Mouse (Mus musculus) layer of hippocampus, adult 2 months (tissue): ENCODE measurements around the gene Duoxa1. TPM values are rescaled to one million over a fixed set of nuclear protein-coding genes. Genes with fewer than 3 reads are reported as not detected.
A peak's percentile ranks its signal among the peaks of the same experiment; 100 is the strongest.

Experiments
- DNase-seq, 2 experiments: peaks; one replicate each; pipeline ENCODE4 v3.0.0; 2022; ENCODE audit warnings: low spot score in 2 of 2
- H3K27ac ChIP-seq: fragments of 200-600 bp; 2 replicates; pipeline ENCODE4 v1.8.1; 2022
- H3K4me3 ChIP-seq: fragments of 200-600 bp; 2 replicates; pipeline ENCODE4 v1.8.1; 2022; ENCODE audit warnings: mild to moderate bottlenecking
- CTCF ChIP-seq: fragments of 200-600 bp; conservative IDR thresholded peaks from 2 replicates; pipeline ENCODE4 v1.8.1; 2022; ENCODE audit warnings: antibody characterized with exemption, mild to moderate bottlenecking, moderate library complexity
- total RNA-seq, 2 experiments: library from RNA; stranded (reverse); gene quantifications; 2 replicates each; pipeline ENCODE4 v1.2.3; 2021

Gene Duoxa1
- total RNA-seq, 2 experiments from 2014 or later, result not detected

GRCm38 (mm10) chr2:122317384-122317783, 3.9 kb upstream of the Duoxa1 start:
- no peak for DNase-seq
- Histone ChIP-seq H3K4me3 (no peak overlapping the region), H3K27ac (no peak overlapping the region)
- TF ChIP-seq CTCF, result no peak

GRCm38 (mm10) chr2:122315372-122315771, 1.8 kb upstream of the Duoxa1 start, which contains the start of gene Duox1:
Gene Duox1, plus strand, starts transcription at chr2:122315672.
- no peak within 1 kb of the TSS for H3K4me3 ChIP-seq
- TF ChIP-seq CTCF, result no peak
- no peak for DNase-seq
- H3K27ac ChIP-seq, result no peak within 1 kb of the TSS

DNA sequence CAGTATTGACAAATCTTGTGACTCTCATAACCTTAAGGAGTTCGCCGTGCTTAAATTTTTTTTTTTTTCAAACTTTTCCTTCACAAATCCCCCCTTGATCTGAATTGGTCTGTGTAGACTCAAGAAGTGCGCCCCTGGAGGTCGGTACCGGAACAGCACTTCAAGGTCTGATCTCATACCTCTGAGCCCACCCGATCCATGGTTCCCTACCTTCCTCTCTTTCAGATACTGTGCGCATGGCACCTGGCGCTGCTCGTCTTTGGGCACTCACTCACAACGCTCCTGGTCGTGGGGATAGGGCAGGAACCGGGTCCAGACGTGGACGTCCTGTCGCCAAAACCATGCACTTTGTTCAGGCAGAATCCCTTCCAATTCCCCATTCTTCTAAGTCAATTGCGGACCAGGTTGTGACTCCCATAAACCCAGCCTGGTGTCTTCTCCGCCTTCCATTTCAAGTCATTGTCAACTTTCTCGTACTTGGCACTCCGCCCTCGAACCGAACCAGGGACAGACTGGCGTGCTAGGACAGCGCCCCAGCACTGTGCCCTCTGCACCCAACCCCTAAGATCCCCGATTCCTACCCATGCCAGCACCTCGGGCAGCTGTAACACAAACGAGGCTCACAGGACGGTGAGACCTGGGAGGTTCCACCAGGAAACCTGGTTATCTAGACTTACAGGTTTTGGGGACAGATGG, 660 bp downstream of the Duoxa1 start:
- TF ChIP-seq CTCF, result peak; percentile 88
- DNase-seq, result peak; percentile 30 to 63
- H3K4me3 ChIP-seq, result peak overlapping the region; percentile 30; the same call in 1 of the 2 replicates
- H3K27ac ChIP-seq, result no peak overlapping the region

GRCm38 (mm10) chr2:122311561-122311960, 2.0 kb downstream of the Duoxa1 start:
- no peak overlapping the region for H3K27ac ChIP-seq
- TF ChIP-seq CTCF, result no peak
- H3K4me3 ChIP-seq, result no peak overlapping the region
- no peak for DNase-seq

GRCm38 (mm10) chr2:122309647-122310046, 3.9 kb downstream of the Duoxa1 start:
- no peak overlapping the region for H3K4me3 ChIP-seq
- TF ChIP-seq CTCF, result peak; percentile 66
- no peak overlapping the region for H3K27ac ChIP-seq
- no peak for DNase-seq

GRCm38 (mm10) chr2:122306184-122306583, 7.3 kb downstream of the Duoxa1 start:
- no peak for TF ChIP-seq CTCF
- peak; percentile 14 to 31 for DNase-seq
- H3K27ac ChIP-seq, result no peak overlapping the region
- no peak overlapping the region for H3K4me3 ChIP-seq

DNA sequence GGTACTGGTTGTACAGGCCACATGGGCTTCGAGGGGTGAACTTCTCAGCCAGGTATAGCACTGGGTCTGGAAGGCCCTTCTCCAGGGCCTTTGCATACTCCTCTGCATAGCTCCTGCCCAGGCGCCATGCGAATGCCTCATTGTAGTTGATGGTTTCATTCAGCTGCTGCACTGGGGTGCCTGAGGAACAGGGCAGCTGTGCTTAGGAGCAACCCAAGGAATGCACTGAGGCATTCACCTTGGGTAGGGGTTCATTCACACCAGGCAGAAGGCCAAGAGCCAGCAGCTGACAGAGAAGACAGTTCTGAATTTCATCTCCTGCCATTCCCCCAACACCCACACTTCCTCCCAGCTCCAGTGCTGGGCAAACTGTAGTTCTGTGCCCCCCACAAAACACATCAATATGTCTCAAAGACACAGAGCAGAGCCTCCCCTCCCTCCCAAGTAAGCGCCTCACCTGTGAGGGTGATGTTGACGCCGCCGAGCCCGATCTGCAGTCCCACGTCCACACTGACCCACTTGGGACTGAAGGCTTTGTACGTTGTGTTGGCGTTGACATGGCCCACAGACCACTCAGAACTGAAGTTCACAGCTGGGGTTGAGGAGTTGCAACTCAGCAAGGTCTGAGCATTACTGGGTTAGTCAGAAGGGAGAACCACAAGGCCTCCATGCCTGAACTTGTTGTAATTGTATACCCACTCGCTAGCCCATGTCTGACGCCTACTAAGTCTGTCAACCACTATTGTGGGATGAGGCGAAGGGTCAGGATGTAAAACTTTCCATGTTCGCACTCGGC, 8.2 kb downstream of the Duoxa1 start:
- DNase-seq, result no peak
- Histone ChIP-seq H3K27ac (no peak overlapping the region), H3K4me3 (no peak overlapping the region)
- TF ChIP-seq CTCF, result no peak

GRCm38 (mm10) chr2:122304544-122304943, 9.0 kb downstream of the Duoxa1 start:
- Histone ChIP-seq H3K4me3 (no peak overlapping the region), H3K27ac (no peak overlapping the region)
- TF ChIP-seq CTCF, result no peak
- DNase-seq, result no peak

DNA sequence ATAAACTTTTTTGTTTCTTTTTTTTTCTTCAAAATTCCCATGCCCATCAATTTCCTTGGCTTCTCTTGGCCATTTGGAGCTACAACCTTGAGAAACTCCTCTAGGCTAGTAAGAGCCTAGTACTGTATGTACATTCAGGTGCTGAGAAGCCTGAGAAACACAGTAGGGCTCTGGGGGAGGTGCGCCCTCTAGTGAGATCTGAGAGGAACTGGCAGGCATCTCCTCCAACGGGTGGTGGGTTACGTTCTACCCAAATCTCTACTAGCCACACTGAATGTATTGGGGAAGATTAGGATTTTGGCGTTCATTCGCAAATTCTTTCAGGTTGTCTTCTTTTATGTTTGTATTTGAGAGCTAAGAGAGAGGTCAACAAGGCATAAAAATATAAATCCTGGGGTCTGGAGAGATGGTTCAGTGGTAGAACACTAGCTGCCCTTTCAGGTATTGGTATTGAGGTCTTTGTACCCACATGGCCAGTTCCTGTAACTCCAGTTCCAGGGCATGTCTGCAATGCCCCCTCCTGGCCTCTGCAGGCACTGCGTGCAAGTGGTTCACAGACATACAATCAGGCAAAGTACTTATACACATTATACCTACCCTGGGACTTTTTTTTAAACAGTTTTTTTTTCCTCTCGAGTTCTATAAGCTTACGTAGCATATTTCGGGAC, 10.8 kb downstream of the Duoxa1 start:
- DNase-seq, result peak; percentile 47 to 58
- no peak overlapping the region for H3K4me3 ChIP-seq
- peak; percentile 86 for TF ChIP-seq CTCF
- no peak overlapping the region for H3K27ac ChIP-seq

GRCm38 (mm10) chr2:122301921-122302573, 11.5 kb downstream of the Duoxa1 start:
- H3K27ac ChIP-seq, result no peak overlapping the region
- H3K4me3 ChIP-seq, result peak overlapping the region; percentile 51
- no peak for TF ChIP-seq CTCF
- no peak for DNase-seq

DNA sequence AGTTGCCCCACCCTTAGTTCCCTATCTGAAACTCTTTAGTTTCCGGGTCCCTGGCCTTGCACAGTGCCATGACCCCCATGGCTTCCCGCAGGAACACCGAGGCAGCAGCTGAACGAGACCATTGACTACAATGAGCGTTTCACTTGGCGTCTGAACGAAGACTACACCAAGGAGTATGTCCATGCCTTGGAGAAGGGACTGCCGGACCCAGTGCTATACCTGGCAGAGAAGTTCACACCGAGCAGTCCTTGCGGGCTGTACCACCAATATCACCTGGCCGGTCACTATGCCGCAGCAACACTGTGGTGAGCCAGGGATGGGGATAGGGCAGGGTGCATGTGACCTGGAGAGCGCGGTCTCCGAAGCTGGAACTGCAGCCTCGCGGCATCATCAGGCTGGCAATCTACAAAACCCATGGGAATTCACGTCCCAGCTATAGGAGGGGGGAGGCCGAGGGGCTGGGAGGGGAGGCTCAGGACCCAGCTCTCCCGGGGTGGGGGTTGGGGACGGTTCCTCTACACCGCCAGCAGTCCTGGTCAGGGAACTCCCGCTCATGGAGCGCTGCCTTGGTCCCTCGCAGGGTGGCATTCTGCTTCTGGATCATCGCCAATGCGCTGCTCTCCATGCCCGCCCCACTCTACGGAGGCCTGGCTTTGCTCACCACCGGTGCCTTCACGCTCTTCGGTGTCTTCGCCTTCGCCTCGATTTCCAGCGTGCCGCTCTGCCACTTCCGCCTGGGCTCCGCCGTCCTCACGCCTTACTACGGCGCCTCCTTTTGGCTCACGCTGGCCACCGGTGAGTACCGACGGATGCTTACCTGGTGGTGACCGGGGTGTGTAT, 12.2 kb downstream of the Duoxa1 start:
- H3K27ac ChIP-seq, result no peak overlapping the region
- H3K4me3 ChIP-seq, result peak overlapping the region; percentile 51
- TF ChIP-seq CTCF, result no peak
- no peak for DNase-seq

DNA sequence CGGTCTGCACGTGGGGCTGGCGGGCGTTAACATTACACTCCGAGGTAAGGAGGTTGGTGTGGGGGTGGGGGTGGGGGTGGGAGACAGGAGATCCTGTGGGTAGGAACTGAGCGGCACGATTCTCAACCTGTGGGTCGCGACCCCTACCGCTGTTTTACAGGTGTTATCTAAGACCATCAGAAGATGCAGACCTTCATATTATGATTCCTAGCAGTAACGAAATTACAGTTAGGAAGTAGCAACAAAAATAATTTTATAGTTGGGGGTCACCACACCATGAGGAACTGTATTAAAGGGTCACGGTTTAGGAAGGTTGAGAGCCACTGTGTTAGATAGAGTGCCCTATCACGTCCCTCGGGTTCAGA, 12.9 kb downstream of the Duoxa1 start:
- H3K4me3 ChIP-seq, result no peak overlapping the region
- no peak for DNase-seq
- no peak for TF ChIP-seq CTCF
- no peak overlapping the region for H3K27ac ChIP-seq
